Mouse (Mus musculus): ENCODE results near the gene Gpr142.

- TF ChIP-seq CTCF (conservative IDR thresholded peaks at IDR 0.05; ENCODE audit: low read length), result no peak
- no peak for TF ChIP-seq POU5F1 (IDR thresholded peaks at IDR 0.05; ENCODE audit: borderline replicate concordance, low read length)
- TF ChIP-seq NANOG (IDR thresholded peaks at IDR 0.05; ENCODE audit: borderline replicate concordance, low read length), result no peak
Measured at GRCm38 (mm10) chr11:114814873-114815592, 16.3 kb downstream of the Gpr142 start.

Data from E14TG2a.4 (cell line).